Mouse (Mus musculus): ENCODE measurements around the gene Zfp526. TPM values are rescaled to one million over a fixed set of nuclear protein-coding genes. Genes with fewer than 3 reads are reported as not detected.

The Zfp526 gene
- polyA plus RNA-seq, 1 experiment from 2014 or later = 2.8 TPM

- H3K9me3 ChIP-seq = no peaks in the 10 kb centered on the region
- H3K36me3 ChIP-seq = peaks cover 44% of the 10 kb centered on the region
- no peak overlapping the region for H3K4me3 ChIP-seq
- 89% methylated on average over 22 of the region's 22 CpGs for WGBS
- H3K27ac ChIP-seq = peak overlapping the region; percentile 58; the same call in 1 of the 2 replicates
- no peaks in the 10 kb centered on the region for H3K27me3 ChIP-seq
- ATAC-seq (ENCODE audit: low FRiP score, low read depth) = no peak
- H3K9ac ChIP-seq = no peak overlapping the region; the same call in 1 of the 2 replicates
- peaks cover 65% of the 10 kb centered on the region for H3K4me1 ChIP-seq
- 0 out of 2 replicates have a peak overlapping the region, but pooled peaks have one; percentile 23 for H3K4me2 ChIP-seq (replicated peaks)
Observed at GRCm38 (mm10) chr7:25273259-25274241, 52.3 kb downstream of the Zfp526 start.

DNA sequence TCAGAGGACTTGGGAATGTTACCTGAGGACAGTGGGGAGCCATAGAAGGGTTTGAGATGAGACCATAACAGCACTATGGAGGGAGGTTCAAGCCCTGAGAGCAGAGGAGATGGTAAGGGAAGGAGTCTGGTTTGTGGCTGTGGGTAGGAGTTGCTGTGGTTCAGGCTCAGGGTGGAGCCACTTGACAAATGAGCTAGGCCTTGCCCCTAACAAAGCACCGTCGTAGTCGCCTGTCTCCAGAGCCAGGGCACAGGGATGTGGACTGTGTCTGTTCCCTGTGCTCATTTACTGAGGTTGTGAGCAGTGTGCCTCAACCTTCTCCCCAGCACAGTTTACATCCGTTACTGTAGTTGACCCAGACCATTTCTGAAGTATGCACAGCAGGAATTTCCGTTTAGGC, 53.3 kb downstream of the Zfp526 start:
- no peak overlapping the region; the same call in none of the 2 replicates for H3K9ac ChIP-seq
- no peaks in the 10 kb centered on the region for H3K9me3 ChIP-seq
- no peaks in the 10 kb centered on the region for H3K27me3 ChIP-seq
- peaks cover 44% of the 10 kb centered on the region for H3K36me3 ChIP-seq
- H3K4me3 ChIP-seq = no peak overlapping the region
- peaks cover 56% of the 10 kb centered on the region for H3K4me1 ChIP-seq
- WGBS = 48% methylated on average over 5 of the region's 5 CpGs
- peak overlapping the region; percentile 58; the same call in 1 of the 2 replicates for H3K27ac ChIP-seq
- H3K4me2 ChIP-seq (replicated peaks) = peak overlapping the region; percentile 9; the same call in 1 of the 2 replicates
- no peak for ATAC-seq (ENCODE audit: low FRiP score, low read depth)

GRCm38 (mm10) chr7:25274996-25275395, 53.8 kb downstream of the Zfp526 start:
- H3K27ac ChIP-seq = peak overlapping the region; percentile 58; the same call in 1 of the 2 replicates
- H3K4me3 ChIP-seq = no peak overlapping the region
- WGBS = 80% methylated on average over 3 of the region's 3 CpGs

DNA sequence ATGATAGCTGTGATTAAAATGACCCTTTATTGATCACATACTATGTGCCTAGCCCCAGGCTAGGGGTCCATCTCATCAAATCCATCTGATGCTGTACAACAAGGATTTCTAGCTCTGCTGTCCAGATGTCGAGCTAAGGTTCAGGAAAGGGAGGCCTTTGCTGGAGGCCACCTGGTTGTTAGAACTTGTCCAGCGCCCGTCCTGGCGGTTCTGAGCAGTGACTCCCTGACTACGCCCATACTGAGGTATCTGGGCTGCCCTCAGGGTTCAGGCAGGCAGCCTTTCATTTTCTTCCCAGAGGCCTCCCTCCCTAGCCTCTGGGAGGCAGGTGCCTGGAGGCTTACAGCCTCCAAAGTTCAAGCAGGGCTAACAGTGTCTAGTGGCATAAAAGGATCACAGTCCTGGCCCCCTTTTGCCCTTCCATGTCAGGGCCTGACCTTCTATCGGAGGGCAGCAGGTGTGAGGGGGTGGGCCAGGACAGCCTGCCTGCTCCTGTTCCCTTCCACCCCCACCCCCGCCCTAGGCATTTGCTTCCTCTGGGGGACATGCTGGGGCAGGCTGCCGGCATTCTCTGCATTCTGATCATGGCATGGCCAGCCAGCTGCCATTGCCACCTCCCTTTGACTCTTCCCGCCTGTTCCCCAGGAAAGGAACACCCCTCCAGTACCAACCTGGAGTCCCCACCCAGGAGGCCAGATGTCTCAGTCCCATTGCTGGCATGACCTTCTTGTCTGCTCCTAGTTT, 54.5 kb downstream of the Zfp526 start:
- Histone ChIP-seq H3K4me1 (peaks cover 59% of the 10 kb centered on the region), H3K9ac (peak overlapping the region; percentile 53), H3K4me2 (replicated peaks) (peak overlapping the region; percentile 25), H3K9me3 (no peaks in the 10 kb centered on the region), H3K4me3 (no peak overlapping the region), H3K27ac (peak overlapping the region; percentile 100; the same call in 1 of the 2 replicates), H3K36me3 (peaks cover 43% of the 10 kb centered on the region), H3K27me3 (no peaks in the 10 kb centered on the region)
- 35% methylated on average over 9 of the region's 9 CpGs for WGBS
- no peak for ATAC-seq (ENCODE audit: low FRiP score, low read depth)

More at GRCm38 (mm10) chr7:25274996-25275395, 53.8 kb downstream of the Zfp526 start:
- Histone ChIP-seq H3K4me2 (replicated peaks) (peak overlapping the region; percentile 9; the same call in 1 of the 2 replicates), H3K4me1 (peaks cover 55% of the 10 kb centered on the region), H3K36me3 (peaks cover 44% of the 10 kb centered on the region), H3K9ac (peak overlapping the region; percentile 26), H3K27me3 (no peaks in the 10 kb centered on the region), H3K9me3 (no peaks in the 10 kb centered on the region)
- no peak for ATAC-seq (ENCODE audit: low FRiP score, low read depth)

Small RNA genes lying within 50 kb of the gene (microRNA-seq; reads per million reads assigned to microRNA genes)
- not detected for gene Mir7048

Other genes starting within 250 kb of the Zfp526 start
- 138 and 146 TPM in 2 replicates for gene Rabac1, start 248.7 kb upstream of the Zfp526 start, polyA plus RNA-seq (2015; fragmentation: Nextera tagmentation; extraction: Ambion mirVana)
- gene Atp1a3, start 215.5 kb upstream of the Zfp526 start, polyA plus RNA-seq (2015; fragmentation: Nextera tagmentation; extraction: Ambion mirVana) = 0.59 and 1.3 TPM in 2 replicates
- gene Grik5, start 149.1 kb upstream of the Zfp526 start, polyA plus RNA-seq (2015; fragmentation: Nextera tagmentation; extraction: Ambion mirVana) = 8.5 and 10.2 TPM in 2 replicates
- gene Zfp574, start 148.9 kb upstream of the Zfp526 start, polyA plus RNA-seq (2015; fragmentation: Nextera tagmentation; extraction: Ambion mirVana) = 36.3 and 37.8 TPM in 2 replicates
- gene Pou2f2, start 41.7 kb upstream of the Zfp526 start, polyA plus RNA-seq (2015; fragmentation: Nextera tagmentation; extraction: Ambion mirVana) = 2.0 and 2.2 TPM in 2 replicates
- gene Dedd2, start 810 bp upstream of the Zfp526 start, polyA plus RNA-seq (2015; fragmentation: Nextera tagmentation; extraction: Ambion mirVana) = 10.2 and 10.5 TPM in 2 replicates
- gene Gsk3a, start 16.4 kb downstream of the Zfp526 start, polyA plus RNA-seq (2015; fragmentation: Nextera tagmentation; extraction: Ambion mirVana) = 11.9 and 13.0 TPM in 2 replicates
- 25.6 and 26.6 TPM in 2 replicates for gene Erf, start 29.3 kb downstream of the Zfp526 start, polyA plus RNA-seq (2015; fragmentation: Nextera tagmentation; extraction: Ambion mirVana)
- 40.9 and 43.6 TPM in 2 replicates for gene Cic, start 46.3 kb downstream of the Zfp526 start, polyA plus RNA-seq (2015; fragmentation: Nextera tagmentation; extraction: Ambion mirVana)
- gene Pafah1b3, start 76.6 kb downstream of the Zfp526 start, polyA plus RNA-seq (2015; fragmentation: Nextera tagmentation; extraction: Ambion mirVana) = 281 and 307 TPM in 2 replicates
- gene Prr19, start 80.0 kb downstream of the Zfp526 start, polyA plus RNA-seq (2015; fragmentation: Nextera tagmentation; extraction: Ambion mirVana) = 0.91 and 1.1 TPM in 2 replicates
- 1.5 and 1.9 TPM in 2 replicates for gene Tmem145, start 84.7 kb downstream of the Zfp526 start, polyA plus RNA-seq (2015; fragmentation: Nextera tagmentation; extraction: Ambion mirVana)
- 18.1 and 19.5 TPM in 2 replicates for gene Megf8, start 95.7 kb downstream of the Zfp526 start, polyA plus RNA-seq (2015; fragmentation: Nextera tagmentation; extraction: Ambion mirVana)
- 0.92 TPM in 1 of 2 replicates, not detected in the other for gene Cnfn, start 148.3 kb downstream of the Zfp526 start, polyA plus RNA-seq (2015; fragmentation: Nextera tagmentation; extraction: Ambion mirVana)
- gene Lipe, start 177.3 kb downstream of the Zfp526 start, polyA plus RNA-seq (2015; fragmentation: Nextera tagmentation; extraction: Ambion mirVana) = 11.5 and 11.8 TPM in 2 replicates
- gene Cxcl17, start 191.5 kb downstream of the Zfp526 start, polyA plus RNA-seq (2015; fragmentation: Nextera tagmentation; extraction: Ambion mirVana) = 0.61 and 0.73 TPM in 2 replicates